Mouse (Mus musculus): ENCODE data around the gene Bcar3. TPM values are rescaled to one million over a fixed set of nuclear protein-coding genes. Genes with fewer than 3 reads are reported as not detected.

The Bcar3 gene
- polyA plus RNA-seq, 1 experiment from 2014 or later = 24.9 TPM

DNA sequence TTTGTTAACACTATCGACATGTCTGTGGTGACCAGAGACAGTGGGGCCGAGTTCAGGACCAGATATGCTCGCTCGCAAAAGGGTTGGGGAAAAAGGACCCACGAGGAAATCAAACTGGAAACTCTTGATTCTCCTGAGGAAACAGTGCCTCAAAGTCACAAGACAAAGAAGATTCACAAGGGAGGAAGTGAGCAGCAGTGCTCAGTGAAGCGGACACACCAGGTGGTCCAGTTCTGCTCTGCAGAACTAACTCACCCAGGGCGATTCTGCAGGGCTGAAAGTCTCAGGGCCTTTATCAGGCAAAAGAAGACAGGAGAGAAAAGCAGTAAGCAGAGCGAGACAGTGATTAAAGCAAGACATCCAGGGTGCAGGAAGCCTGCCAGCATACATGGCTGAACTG, 112.5 kb downstream of the Bcar3 start:
- ATAC-seq (no peak), DNase-seq (ENCODE audit: low read depth, low spot score) (no peak)
- ChIA-PET CTCF (interaction anchor here (0.9 to 2.1 kb wide), 5 partner anchors 10 to 90 kb away, joined by 3 to 9 read pairs (median 4); no protein-coding TSS in a partner anchor), POLR2A (interaction anchor here (1.3 to 1.4 kb wide), 2 partner anchors 10 to 29 kb away, joined by 3 to 4 read pairs; no protein-coding TSS in a partner anchor)
- TF ChIP-seq CTCF (IDR thresholded peaks at IDR 0.05) = no peak
- in situ Hi-C loops (cut with MboI; ENCODE audit: low pct_unique_long_range_greater_than_20kb) = no loop called here
- no peaks in the 10 kb centered on the region for H3K27me3 ChIP-seq

DNA sequence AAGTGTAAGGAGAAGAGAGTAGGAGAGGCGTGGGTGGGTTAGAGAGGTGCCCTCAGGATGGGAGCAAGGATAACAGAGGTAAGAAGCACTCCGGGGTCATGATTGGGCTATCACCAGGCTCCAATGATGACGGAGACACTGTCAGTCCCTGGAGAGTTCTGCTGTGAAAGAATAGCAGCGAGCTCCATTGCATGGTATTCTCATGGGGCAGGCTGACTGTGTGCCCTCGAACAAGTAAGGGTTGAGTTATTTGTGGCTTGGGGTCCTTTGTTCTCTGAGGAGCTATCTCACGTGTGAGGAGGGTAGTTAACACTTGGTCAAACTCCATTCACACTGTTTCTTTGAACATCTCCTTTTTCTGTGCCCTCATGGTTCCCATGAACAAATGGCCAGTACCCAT, 113.8 kb downstream of the Bcar3 start:
- no peaks in the 10 kb centered on the region for H3K27me3 ChIP-seq
- ATAC-seq (no peak), DNase-seq (ENCODE audit: low read depth, low spot score) (no peak)
- in situ Hi-C loops (cut with MboI; ENCODE audit: low pct_unique_long_range_greater_than_20kb) = no loop called here
- POLR2A ChIA-PET = interaction anchor here (1.4 kb wide), 1 partner anchor 11 kb away, joined by 3 read pairs; no protein-coding TSS in a partner anchor
- TF ChIP-seq CTCF (IDR thresholded peaks at IDR 0.05) = no peak
- CTCF ChIA-PET = interaction anchor here (1.3 kb wide), 2 partner anchors 14 to 65 kb away, joined by 3 to 5 read pairs; no protein-coding TSS in a partner anchor

DNA sequence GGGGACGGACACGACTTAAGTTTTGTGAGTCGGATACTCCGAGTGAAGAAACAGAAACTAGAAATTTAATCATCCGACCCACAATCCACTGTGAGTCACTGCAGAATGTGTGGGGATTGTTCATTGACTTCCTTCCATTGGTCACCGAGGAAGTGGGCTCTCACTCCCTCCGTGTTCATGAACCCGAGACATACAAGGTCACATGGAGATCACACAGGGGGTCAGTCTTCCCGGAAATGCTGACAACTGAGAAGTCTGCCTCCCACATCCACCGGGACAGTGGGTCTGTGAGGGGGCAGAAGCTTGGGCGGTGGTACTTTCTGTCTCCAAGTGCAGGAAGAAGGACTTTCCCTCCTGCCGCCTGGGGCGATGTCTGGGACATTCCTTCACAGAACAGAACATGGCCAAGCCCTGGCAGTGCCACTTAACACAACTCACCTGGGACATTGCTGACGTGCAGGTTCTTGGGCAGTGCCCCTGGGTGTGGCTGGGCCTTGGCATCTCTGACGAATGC, 114.9 kb downstream of the Bcar3 start:
- ChIA-PET POLR2A (interaction anchor here (0.6 to 1.5 kb wide), 3 partner anchors 10 to 32 kb away, joined by 3 to 4 read pairs (median 3); no protein-coding TSS in a partner anchor), CTCF (interaction anchor here (1.3 kb wide), 1 partner anchor 66 kb away, joined by 3 read pairs; no protein-coding TSS in a partner anchor)
- in situ Hi-C loops (cut with MboI; ENCODE audit: low pct_unique_long_range_greater_than_20kb) = no loop called here
- no peaks in the 10 kb centered on the region for H3K27me3 ChIP-seq
- no peak for TF ChIP-seq CTCF (IDR thresholded peaks at IDR 0.05)
- ATAC-seq (peak; percentile 59), DNase-seq (ENCODE audit: low read depth, low spot score) (no peak)

GRCm38 (mm10) chr3:122411590-122411989, 117.7 kb downstream of the Bcar3 start:
- in situ Hi-C loops (cut with MboI; ENCODE audit: low pct_unique_long_range_greater_than_20kb) = no loop called here
- POLR2A ChIA-PET = no interaction called here
- DNase-seq (ENCODE audit: low read depth, low spot score) = no peak

DNA sequence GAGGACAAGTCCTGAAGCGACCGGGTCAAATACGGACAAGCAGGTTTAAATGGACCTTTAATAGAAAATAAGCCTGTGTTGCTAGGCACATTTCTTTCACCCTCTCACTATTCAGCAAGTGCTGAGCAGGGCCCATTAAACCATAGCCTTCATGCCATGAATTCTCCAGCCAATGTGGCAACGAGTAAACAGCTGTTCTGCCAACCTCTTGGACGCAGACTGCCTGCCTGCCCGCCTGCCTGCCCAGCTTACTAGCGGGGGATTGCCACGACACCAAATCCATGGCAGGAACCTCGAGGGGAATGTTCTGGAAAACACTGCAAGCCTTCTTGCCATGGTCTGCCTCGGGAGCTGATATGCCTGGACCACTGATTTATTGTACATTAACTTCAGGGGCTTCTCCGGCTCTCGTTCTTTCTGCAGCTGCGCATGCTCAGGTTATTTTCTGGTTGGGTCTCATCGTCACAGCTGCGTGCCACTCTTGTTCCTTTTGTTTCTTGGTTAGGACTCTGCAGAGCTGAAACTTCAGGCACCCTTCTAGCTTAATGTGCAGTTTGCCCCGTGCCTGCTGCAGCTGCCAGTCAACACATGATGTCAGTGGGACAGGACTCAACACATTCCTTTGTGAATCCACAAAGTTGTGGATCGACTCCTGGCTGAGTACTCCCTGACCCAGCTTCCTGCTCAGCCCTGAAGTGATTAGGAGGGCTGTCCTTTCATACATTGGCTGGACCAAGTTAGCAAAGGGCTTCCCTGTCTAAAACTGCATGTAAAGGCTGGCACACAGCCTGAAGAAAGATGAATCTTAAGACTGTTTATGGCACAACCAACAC, 120.0 kb downstream of the Bcar3 start:
- DNase-seq (ENCODE audit: low read depth, low spot score) (no peak), ATAC-seq (peak; percentile 56)
- ChIA-PET CTCF (interaction anchor here (0.7 to 1.2 kb wide), 5 partner anchors 8 to 95 kb away, joined by 3 read pairs; no protein-coding TSS in a partner anchor), POLR2A (no interaction called here)
- in situ Hi-C loops (cut with MboI; ENCODE audit: low pct_unique_long_range_greater_than_20kb) = no loop called here
- no peak for TF ChIP-seq CTCF (IDR thresholded peaks at IDR 0.05)
- no peaks in the 10 kb centered on the region for H3K27me3 ChIP-seq

More at GRCm38 (mm10) chr3:122411590-122411989, 117.7 kb downstream of the Bcar3 start:
- CTCF ChIA-PET = interaction anchor here (0.7 kb wide), 1 partner anchor 48 kb away, joined by 3 read pairs; no protein-coding TSS in a partner anchor
- TF ChIP-seq CTCF (IDR thresholded peaks at IDR 0.05) = no peak
- ATAC-seq = no peak
- no peaks in the 10 kb centered on the region for H3K27me3 ChIP-seq

GRCm38 (mm10) chr3:122414868-122415267, 120.9 kb downstream of the Bcar3 start:
- ATAC-seq (no peak), DNase-seq (ENCODE audit: low read depth, low spot score) (no peak)
- ChIA-PET POLR2A (no interaction called here), CTCF (interaction anchor here (0.7 to 1.5 kb wide), 4 partner anchors 16 to 528 kb away, joined by 3 read pairs; no protein-coding TSS in a partner anchor)
- no peaks in the 10 kb centered on the region for H3K27me3 ChIP-seq
- no peak for TF ChIP-seq CTCF (IDR thresholded peaks at IDR 0.05)
- in situ Hi-C loops (cut with MboI; ENCODE audit: low pct_unique_long_range_greater_than_20kb) = loop anchor here (5.0 kb wide), 1 partner anchor 103 kb away; no protein-coding TSS in a partner anchor

GRCm38 (mm10) chr3:122417466-122417865, 123.5 kb downstream of the Bcar3 start:
- DNase-seq (ENCODE audit: low read depth, low spot score) (no peak), ATAC-seq (no peak)
- no peaks in the 10 kb centered on the region for H3K27me3 ChIP-seq
- in situ Hi-C loops (cut with MboI; ENCODE audit: low pct_unique_long_range_greater_than_20kb) = loop anchor here (5.0 kb wide), 1 partner anchor 105 kb away; no protein-coding TSS in a partner anchor
- CTCF ChIA-PET = interaction anchor here (1.8 kb wide), 1 partner anchor 11 kb away, joined by 4 read pairs; no protein-coding TSS in a partner anchor
- POLR2A ChIA-PET = interaction anchor here (1.0 kb wide), 1 partner anchor 93 kb away, joined by 3 read pairs; no protein-coding TSS in a partner anchor
- no peak for TF ChIP-seq CTCF (IDR thresholded peaks at IDR 0.05)

- H3K27me3 ChIP-seq = no peaks in the 10 kb centered on the region
- ATAC-seq (no peak), DNase-seq (ENCODE audit: low read depth, low spot score) (no peak)
- no peak for TF ChIP-seq CTCF (IDR thresholded peaks at IDR 0.05)
- in situ Hi-C loops (cut with MboI; ENCODE audit: low pct_unique_long_range_greater_than_20kb) = loop anchor here (5.0 kb wide), 1 partner anchor 106 kb away; no protein-coding TSS in a partner anchor
- POLR2A ChIA-PET = interaction anchor here (0.6 to 1.2 kb wide), 4 partner anchors 10 to 220 kb away, joined by 3 read pairs; no protein-coding TSS in a partner anchor
- CTCF ChIA-PET = interaction anchor here (0.9 to 1.8 kb wide), 4 partner anchors 12 to 102 kb away, joined by 3 to 4 read pairs (median 4); no protein-coding TSS in a partner anchor
Observed at GRCm38 (mm10) chr3:122418564-122419274, 124.8 kb downstream of the Bcar3 start.

GRCm38 (mm10) chr3:122419610-122420409, 125.9 kb downstream of the Bcar3 start:
- in situ Hi-C loops (cut with MboI; ENCODE audit: low pct_unique_long_range_greater_than_20kb) = loop anchor here (5.0 kb wide), 1 partner anchor 108 kb away; no protein-coding TSS in a partner anchor
- DNase-seq (ENCODE audit: low read depth, low spot score) = no peak
- ATAC-seq = peak; percentile 95
- no peak for TF ChIP-seq CTCF (IDR thresholded peaks at IDR 0.05)
- CTCF ChIA-PET = interaction anchor here (1.1 to 2.1 kb wide), 8 partner anchors 9 to 103 kb away, joined by 3 to 14 read pairs (median 4); no protein-coding TSS in a partner anchor
- POLR2A ChIA-PET = interaction anchor here (0.6 to 1.3 kb wide), 7 partner anchors 10 to 104 kb away, joined by 3 to 5 read pairs (median 3); no protein-coding TSS in a partner anchor
- H3K27me3 ChIP-seq = no peaks in the 10 kb centered on the region

All from Patski (cell line).